Mouse (Mus musculus): ENCODE results near the gene Rpl41.

DNA sequence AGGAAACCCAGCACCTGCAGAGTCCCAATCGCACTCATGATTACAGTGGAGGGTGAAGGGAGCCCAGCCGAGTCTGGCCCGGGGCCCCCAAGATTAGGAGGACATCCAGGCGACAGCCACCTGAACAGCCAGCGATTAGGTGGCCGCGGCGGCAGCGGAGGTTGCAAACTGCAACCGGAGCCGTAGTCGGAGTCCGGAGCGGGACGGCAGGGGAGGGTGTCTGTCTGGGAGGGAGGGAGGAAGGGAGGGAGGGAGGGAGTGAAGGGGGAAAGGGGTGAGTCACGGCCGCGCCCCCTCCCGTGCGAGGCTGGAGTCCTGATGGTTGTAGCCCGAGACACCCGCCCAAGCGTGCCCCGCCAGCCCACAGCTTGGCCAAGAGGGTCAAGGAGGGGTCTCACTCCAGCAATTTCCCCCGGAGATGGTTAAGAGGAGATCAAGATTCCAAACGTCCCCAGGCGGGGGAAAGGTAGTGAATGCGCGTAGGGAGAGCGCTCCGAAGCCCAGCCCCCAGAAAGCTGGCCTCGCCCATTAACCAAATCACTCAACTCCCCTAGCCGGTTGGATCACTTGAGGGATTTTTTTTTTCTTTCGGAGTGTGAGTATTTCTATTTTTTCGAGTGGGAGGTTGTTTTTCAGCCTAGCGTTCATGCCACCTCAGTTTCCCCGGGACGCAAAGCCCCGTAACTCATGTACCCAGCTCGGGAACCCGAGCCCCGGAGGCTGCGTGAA, 40.5 kb upstream of the Rpl41 start, which contains the start of gene Erbb3:
- TF ChIP-seq CTCF (IDR thresholded peaks at IDR 0.05; ENCODE audit: control insufficient read depth, insufficient read depth, low read length) (no peak), POLR2A (IDR thresholded peaks at IDR 0.05; ENCODE audit: borderline replicate concordance, control insufficient read depth, low read depth, low read length) (no peak)

Data from bone marrow, adult 2 months (tissue).